21 mouse cellular contexts compared by ENCODE assay signal in the genomic region with DNA sequence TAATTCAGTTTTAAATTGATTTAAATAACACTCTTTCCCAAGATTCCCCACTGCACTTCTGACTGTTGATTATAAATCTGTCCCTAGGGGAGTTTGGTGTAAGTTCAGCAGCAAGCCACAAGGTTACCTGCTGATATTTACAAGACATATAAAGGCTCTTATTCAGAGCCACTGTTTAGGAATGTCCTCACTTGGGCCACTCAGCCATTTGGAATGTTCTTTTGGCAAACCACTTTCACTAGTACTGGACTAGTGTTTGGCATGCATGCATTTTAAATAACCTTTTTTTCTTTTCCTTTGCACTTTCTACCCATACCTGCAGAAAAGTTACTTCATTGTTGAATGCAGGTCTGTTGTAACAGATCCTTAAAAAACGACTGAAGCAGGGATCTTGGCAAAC.
DNase-seq lines count a peak whose midpoint lies in the region; ATAC-seq and TF ChIP-seq lines count a peak whose summit lies in the region.
"Had no signal": no experiment of that assay in that cellular context is flagged by ENCODE, and none has a peak within 500 bp of the region (broad histone marks: within the 10 kb centered on the region; RNA-seq: fewer than 3 reads in every experiment).

No protein-coding gene starts in this region.

- H3K9ac ChIP-seq in lung, postnatal 0 days (replicated peaks; ENCODE audit: low read depth): no peak overlapping the region
- H3K9ac ChIP-seq in midbrain, embryonic 16.5 days (ENCODE audit: low read depth, low read length): no peak overlapping the region
- H3K9ac ChIP-seq: embryonic facial prominence, embryonic 12.5 days; forebrain, embryonic 12.5 days; hindbrain, embryonic 12.5 days had no signal

- in situ Hi-C loops in Patski (cut with MboI; ENCODE audit: low pct_unique_long_range_greater_than_20kb): no loop called here

- DNase-seq in cerebellum, adult 2 months: peak in 1 of 2 experiments; percentile 5
- DNase-seq in cerebellum, postnatal 25 days: no peak
- DNase-seq in lung, postnatal 0 days (ENCODE audit: low spot score): peak; percentile 36
- DNase-seq in lung, postnatal 4 days: no peak
- no peak for DNase-seq in Patski (ENCODE audit: low read depth, low spot score)
- no peak for DNase-seq in right cerebral cortex, postnatal 10 days (ENCODE audit: low spot score in 2 of 2)
- DNase-seq: adrenal gland, postnatal 14 days; cerebellum, postnatal 10 days; gastrocnemius, postnatal 25 days; heart, postnatal 10 days; heart, postnatal 4 days had no signal

- no peak overlapping the region for H3K4me2 ChIP-seq in lung, postnatal 0 days (replicated peaks; ENCODE audit: low read depth, low read length)
- no peak overlapping the region for H3K4me2 ChIP-seq in midbrain, embryonic 16.5 days (ENCODE audit: low read length)
- H3K4me2 ChIP-seq: embryonic facial prominence, embryonic 12.5 days; forebrain, embryonic 12.5 days; hindbrain, embryonic 12.5 days had no signal

- H3K27ac ChIP-seq in cerebellum, adult 2 months (ENCODE audit: insufficient read depth, low read length): peak overlapping the region; percentile 38; the same call in 1 of the 2 replicates
- H3K27ac ChIP-seq in lung, postnatal 0 days (ENCODE audit: low read length): no peak overlapping the region
- no peak overlapping the region for H3K27ac ChIP-seq in midbrain, embryonic 16.5 days (ENCODE audit: low read length)
- H3K27ac ChIP-seq: embryonic facial prominence, embryonic 12.5 days; forebrain, embryonic 12.5 days; heart, embryonic 10.5 days; hindbrain, embryonic 12.5 days had no signal

- TF ChIP-seq CTCF in cerebellum, adult 2 months (IDR thresholded peaks at IDR 0.05; ENCODE audit: borderline replicate concordance, insufficient read depth, low read depth, low read length): no peak
- no peak for TF ChIP-seq CTCF in lung, postnatal 0 days (IDR thresholded peaks at IDR 0.05)
- no peak for TF ChIP-seq CTCF in Patski (IDR thresholded peaks at IDR 0.05)

- peak; percentile 73 for TF ChIP-seq EP300 in lung, postnatal 0 days (IDR thresholded peaks at IDR 0.05)

- peak; percentile 62 for ATAC-seq in lung, postnatal 0 days
- ATAC-seq in Patski: peak; percentile 94
- ATAC-seq in midbrain, embryonic 16.5 days: no peak
- ATAC-seq: forebrain, embryonic 16.5 days; hindbrain, embryonic 16.5 days; inflammation-experienced regulatory T-cells, adult 6 months; intestine, postnatal 0 days had no signal

- H3K9me3 ChIP-seq in lung, postnatal 0 days (ENCODE audit: low read length): no peaks in the 10 kb centered on the region
- H3K9me3 ChIP-seq in midbrain, embryonic 16.5 days (replicated peaks; ENCODE audit: control insufficient read depth, low read length, poor library complexity, severe bottlenecking): 0 out of 2 replicates have a peak, but pooled peaks cover 3% of the 10 kb centered on the region
- H3K9me3 ChIP-seq: embryonic facial prominence, embryonic 12.5 days; heart, embryonic 10.5 days had no signal

- no peaks in the 10 kb centered on the region for H3K36me3 ChIP-seq in lung, postnatal 0 days (ENCODE audit: insufficient read depth, low read length)
- no peaks in the 10 kb centered on the region for H3K36me3 ChIP-seq in midbrain, embryonic 16.5 days (ENCODE audit: control insufficient read depth, insufficient read depth, low read length)
- H3K36me3 ChIP-seq: embryonic facial prominence, embryonic 12.5 days; forebrain, embryonic 12.5 days; heart, embryonic 10.5 days; hindbrain, embryonic 12.5 days had no signal

- no peak overlapping the region for H3K4me3 ChIP-seq in cerebellum, adult 2 months (replicated peaks; ENCODE audit: insufficient read depth, low read depth, low read length)
- no peak overlapping the region for H3K4me3 ChIP-seq in lung, postnatal 0 days (ENCODE audit: low read depth, low read length)
- no peak overlapping the region for H3K4me3 ChIP-seq in midbrain, embryonic 16.5 days (ENCODE audit: low read depth, low read length)
- H3K4me3 ChIP-seq: embryonic facial prominence, embryonic 12.5 days; forebrain, embryonic 12.5 days; heart, embryonic 10.5 days; hindbrain, embryonic 12.5 days had no signal

- TF ChIP-seq POLR2A in cerebellum, adult 2 months (IDR thresholded peaks at IDR 0.05; ENCODE audit: borderline replicate concordance, insufficient read depth, low read length): no peak

- peaks cover 37% of the 10 kb centered on the region for H3K4me1 ChIP-seq in cerebellum, adult 2 months (ENCODE audit: control insufficient read depth, insufficient read depth, low read length)
- H3K4me1 ChIP-seq in lung, postnatal 0 days (ENCODE audit: insufficient read depth, low read depth, low read length): no peaks in the 10 kb centered on the region
- H3K4me1 ChIP-seq in midbrain, embryonic 16.5 days (ENCODE audit: control insufficient read depth, insufficient read depth, low read length): no peaks in the 10 kb centered on the region
- H3K4me1 ChIP-seq: embryonic facial prominence, embryonic 12.5 days; forebrain, embryonic 12.5 days; hindbrain, embryonic 12.5 days had no signal

- CTCF ChIA-PET in Patski (lab: Charles Lee): interaction anchor here (1.0 to 4.5 kb wide), 5 partner anchors 9 to 106 kb away, joined by 3 to 31 read pairs (median 4); no protein-coding TSS in a partner anchor

- POLR2A ChIA-PET in Patski (lab: Charles Lee): interaction anchor here (0.7 to 4.2 kb wide), 2 partner anchors 13 kb away, joined by 3 to 15 read pairs; no protein-coding TSS in a partner anchor

- no peaks in the 10 kb centered on the region for H3K27me3 ChIP-seq in cerebellum, adult 2 months (ENCODE audit: control insufficient read depth, insufficient read depth, low read length)
- no peaks in the 10 kb centered on the region for H3K27me3 ChIP-seq in lung, postnatal 0 days (replicated peaks; ENCODE audit: insufficient read depth, low read length)
- no peaks in the 10 kb centered on the region for H3K27me3 ChIP-seq in Patski
- H3K27me3 ChIP-seq in midbrain, embryonic 16.5 days (ENCODE audit: control insufficient read depth, insufficient read depth, low read depth, low read length): no peaks in the 10 kb centered on the region
- H3K27me3 ChIP-seq: CH12.LX; embryonic facial prominence, embryonic 12.5 days; forebrain, embryonic 12.5 days; hindbrain, embryonic 12.5 days had no signal

- 8% methylated on average over 1 of the region's 1 CpGs for WGBS in cerebellum, adult 2 months
- 19% methylated on average over 1 of the region's 1 CpGs for WGBS in lung, postnatal 0 days
- 48% methylated on average over 1 of the region's 1 CpGs for WGBS in midbrain, embryonic 16.5 days
